Mouse (Mus musculus) midbrain, embryonic 12.5 days (tissue): Measurements from ENCODE around the gene Tedc1. TPM values are rescaled to one million over a fixed set of nuclear protein-coding genes. Genes with fewer than 3 reads are reported as not detected.

Experiments used
- ATAC-seq: fragments of 200-750 bp; cut with Nextera tagmentation; 2 replicates; pipeline ENCODE4 v1.8.0; 2017; ENCODE audit warnings: low read depth, moderate TSS enrichment, moderate library complexity; ENCODE audit not compliant: low FRiP score
- H3K27ac ChIP-seq: fragments of 300-500 bp; sonication (generic); replicated peaks from 2 replicates; pipeline ENCODE4 v1.5.1; 2016; ENCODE audit warnings: mild to moderate bottlenecking
- H3K27me3 ChIP-seq: fragments of 300-500 bp; sonication (generic); 2 replicates; pipeline ENCODE4 v1.6.1; 2016; ENCODE audit warnings: mild to moderate bottlenecking
- H3K36me3 ChIP-seq: fragments of 300-500 bp; sonication (generic); 2 replicates; pipeline ENCODE4 v1.6.1; 2016
- H3K4me1 ChIP-seq: fragments of 300-500 bp; sonication (generic); 2 replicates; pipeline ENCODE4 v1.6.1; 2016
- H3K4me2 ChIP-seq: fragments of 300-500 bp; sonication (generic); replicated peaks from 2 replicates; pipeline ENCODE4 v1.6.1; 2016; ENCODE audit warnings: mild to moderate bottlenecking, moderate library complexity
- H3K4me3 ChIP-seq: fragments of 300-500 bp; sonication (generic); 2 replicates; pipeline ENCODE4 v1.5.1; 2016; ENCODE audit warnings: mild to moderate bottlenecking
- H3K9ac ChIP-seq: fragments of 300-500 bp; sonication (generic); replicated peaks from 2 replicates; pipeline ENCODE4 v1.6.1; 2016; ENCODE audit warnings: mild to moderate bottlenecking, moderate library complexity
- H3K9me3 ChIP-seq: fragments of 300-500 bp; sonication (generic); 2 replicates; pipeline ENCODE4 v1.6.1; 2016; ENCODE audit warnings: mild to moderate bottlenecking
- WGBS: fragments of 180-500 bp; shearing (Covaris S2); methylation state at CpG from one replicate; pipeline ENCODE4 v1.1.7; 2016; 5-methylcytosine and 5-hydroxymethylcytosine counted together
- polyA plus RNA-seq: library from polyadenylated mRNA; unstranded; fragments of >200 nt; fragmentation: Nextera tagmentation; extraction: Ambion mirVana; gene quantifications from 2 replicates; pipeline ENCODE4 v1.2.1, GENCODE M21; 2016

Tedc1 gene
- polyA plus RNA-seq, 1 experiment from 2014 or later, result 43.5 TPM

- H3K4me1 ChIP-seq, result no peaks in the 10 kb centered on the region
- no peak overlapping the region for H3K4me3 ChIP-seq
- no peak for ATAC-seq
- H3K4me2 ChIP-seq, result no peak overlapping the region
- 78% methylated on average over 2 of the region's 2 CpGs for WGBS
- no peaks in the 10 kb centered on the region for H3K9me3 ChIP-seq
- no peaks in the 10 kb centered on the region for H3K36me3 ChIP-seq
- no peak overlapping the region for H3K9ac ChIP-seq
- 0 out of 2 replicates have a peak, but pooled peaks cover 3% of the 10 kb centered on the region for H3K27me3 ChIP-seq
- H3K27ac ChIP-seq, result no peak overlapping the region
These were observed 57.0 kb downstream of the Tedc1 start for GRCm38 (mm10) chr12:113213226-113213625.

- H3K36me3 ChIP-seq, result no peaks in the 10 kb centered on the region
- no peak for ATAC-seq
- 86% methylated on average over 25 of the region's 25 CpGs for WGBS
These were observed 58.0 kb downstream of the Tedc1 start for GRCm38 (mm10) chr12:113214072-113214808.

GRCm38 (mm10) chr12:113214972-113215666, 58.9 kb downstream of the Tedc1 start:
- Histone ChIP-seq H3K27ac (no peak overlapping the region), H3K36me3 (no peaks in the 10 kb centered on the region), H3K9me3 (no peaks in the 10 kb centered on the region), H3K4me1 (no peaks in the 10 kb centered on the region), H3K27me3 (0 out of 2 replicates have a peak, but pooled peaks cover 3% of the 10 kb centered on the region), H3K9ac (no peak overlapping the region), H3K4me2 (no peak overlapping the region), H3K4me3 (no peak overlapping the region)
- WGBS, result 86% methylated on average over 16 of the region's 16 CpGs
- ATAC-seq, result no peak

More at GRCm38 (mm10) chr12:113214072-113214808, 58.0 kb downstream of the Tedc1 start:
- Histone ChIP-seq H3K27ac (no peak overlapping the region), H3K9ac (no peak overlapping the region), H3K9me3 (no peaks in the 10 kb centered on the region), H3K4me3 (no peak overlapping the region), H3K4me2 (no peak overlapping the region), H3K4me1 (no peaks in the 10 kb centered on the region), H3K27me3 (0 out of 2 replicates have a peak, but pooled peaks cover 3% of the 10 kb centered on the region)

Other genes with a start within 250 kb of the Tedc1 start
- gene Jag2, start 226.6 kb upstream of the Tedc1 start, polyA plus RNA-seq, result 5.8 and 7.5 TPM in 2 replicates
- 52.9 and 56.6 TPM in 2 replicates for gene Nudt14, start 214.3 kb upstream of the Tedc1 start, polyA plus RNA-seq
- gene Btbd6, start 179.9 kb upstream of the Tedc1 start, polyA plus RNA-seq, result 26.8 and 28.6 TPM in 2 replicates
- gene Brf1, start 155.7 kb upstream of the Tedc1 start, polyA plus RNA-seq, result 75.9 and 76.2 TPM in 2 replicates
- gene Pacs2, start 141.9 kb upstream of the Tedc1 start, polyA plus RNA-seq, result 27.1 and 29.9 TPM in 2 replicates
- gene Tex22, start 81.9 kb upstream of the Tedc1 start, polyA plus RNA-seq, result not detected in 2 replicates
- gene Mta1, start 58.1 kb upstream of the Tedc1 start, polyA plus RNA-seq, result 19.3 and 20.4 TPM in 2 replicates
- 257 and 284 TPM in 2 replicates for gene Crip2, start 16.2 kb upstream of the Tedc1 start, polyA plus RNA-seq
- gene Crip1, start 10.1 kb upstream of the Tedc1 start, polyA plus RNA-seq, result 70.4 and 86.3 TPM in 2 replicates
- 25.1 and 25.3 TPM in 2 replicates for gene Tmem121, start 29.5 kb downstream of the Tedc1 start, polyA plus RNA-seq